Mouse (Mus musculus) inflammation-experienced regulatory T-cells, adult 6 months (primary cell): ENCODE data around the gene Fam166b. TPM values are rescaled to one million over a fixed set of nuclear protein-coding genes. Genes with fewer than 3 reads are reported as not detected.

Experiments used
- ATAC-seq: one replicate; pipeline ENCODE4 v1.8.0; 2017
- polyA plus RNA-seq, 3 experiments: library from polyadenylated mRNA; unstranded; fragments of 100-300 nt; shearing (Covaris generic); gene quantifications; one replicate each; pipeline ENCODE4 v1.2.1; 2017

Fam166b gene
- polyA plus RNA-seq, result not detected

- no peak for ATAC-seq
Observed at GRCm38 (mm10) chr4:43428946-43429345, at the start of gene Fam166b. Gene Fam166b (minus strand): TSS chr4:43429134.

- ATAC-seq, result peak; percentile 68
Observed at GRCm38 (mm10) chr4:43478534-43478858, 49.6 kb upstream of the Fam166b start.

GRCm38 (mm10) chr4:43477857-43478533, 49.1 kb upstream of the Fam166b start:
- peak; percentile 66 for ATAC-seq

GRCm38 (mm10) chr4:43476604-43477003, 47.7 kb upstream of the Fam166b start:
- no peak for ATAC-seq

GRCm38 (mm10) chr4:43473636-43474035, 44.7 kb upstream of the Fam166b start:
- no peak for ATAC-seq

GRCm38 (mm10) chr4:43470301-43470700, 41.4 kb upstream of the Fam166b start:
- no peak for ATAC-seq

GRCm38 (mm10) chr4:43466872-43467271, 37.9 kb upstream of the Fam166b start:
- no peak for ATAC-seq

- no peak for ATAC-seq
Observed at GRCm38 (mm10) chr4:43465935-43466334, 37.0 kb upstream of the Fam166b start.

GRCm38 (mm10) chr4:43463102-43463501, 34.2 kb upstream of the Fam166b start:
- ATAC-seq, result no peak

- ATAC-seq, result peak; percentile 4
Observed at GRCm38 (mm10) chr4:43457124-43457523, 28.2 kb upstream of the Fam166b start.

GRCm38 (mm10) chr4:43456470-43456869, 27.5 kb upstream of the Fam166b start:
- ATAC-seq, result peak; percentile 90

GRCm38 (mm10) chr4:43454041-43454836, 25.3 kb upstream of the Fam166b start, which contains the start of gene Cd72:
Gene Cd72 (minus strand): TSS chr4:43454628.
- ATAC-seq, result peak; percentile 22

- no peak for ATAC-seq
Observed at GRCm38 (mm10) chr4:43453413-43453812, 24.5 kb upstream of the Fam166b start.

- ATAC-seq, result no peak
Observed at GRCm38 (mm10) chr4:43452315-43452714, 23.4 kb upstream of the Fam166b start.

- ATAC-seq, result no peak
Observed at GRCm38 (mm10) chr4:43448554-43448953, 19.6 kb upstream of the Fam166b start.

GRCm38 (mm10) chr4:43447251-43447650, 18.3 kb upstream of the Fam166b start:
- no peak for ATAC-seq

- ATAC-seq, result no peak
Observed at GRCm38 (mm10) chr4:43443511-43443910, 14.6 kb upstream of the Fam166b start.

GRCm38 (mm10) chr4:43442456-43443361, 13.8 kb upstream of the Fam166b start:
- peak; percentile 26 for ATAC-seq

- ATAC-seq, result peak; percentile 95
Observed at GRCm38 (mm10) chr4:43442044-43442443, 13.1 kb upstream of the Fam166b start.

- ATAC-seq, result no peak
Observed at GRCm38 (mm10) chr4:43441639-43442038, 12.7 kb upstream of the Fam166b start, which contains the start of gene Tesk1. Gene Tesk1 (plus strand): TSS chr4:43441939.

- no peak for ATAC-seq
Observed at GRCm38 (mm10) chr4:43432832-43433231, 3.9 kb upstream of the Fam166b start.

GRCm38 (mm10) chr4:43431690-43432089, 2.8 kb upstream of the Fam166b start:
- ATAC-seq, result peak; percentile 61
